Mouse (Mus musculus) left cerebral cortex, adult 2 months (tissue): ENCODE measurements around the gene Tbcb. TPM values are rescaled to one million over a fixed set of nuclear protein-coding genes. Genes with fewer than 3 reads are reported as not detected.
"Not testable (repeated sequence)": the region's sequence is repeated elsewhere in the genome, so short reads cannot be mapped to it uniquely, and the experiment has no call there.

Source experiments
- DNase-seq, 2 experiments: peaks; one replicate each; pipeline ENCODE4 v3.0.0; 2021 to 2022; ENCODE audit warnings: low spot score in 2 of 2, mixed read lengths in 1 of 2; ENCODE audit errors: extremely low spot score in 1 of 2
- H3K27ac ChIP-seq: fragments of 200-600 bp; 2 replicates; pipeline ENCODE4 v1.8.1; 2022
- H3K4me3 ChIP-seq: fragments of 200-600 bp; 2 replicates; pipeline ENCODE4 v1.8.1; 2022
- CTCF ChIP-seq: fragments of 200-600 bp; IDR thresholded peaks from 2 replicates; pipeline ENCODE4 v1.8.1; 2022; ENCODE audit warnings: antibody characterized with exemption, mild to moderate bottlenecking, moderate library complexity
- intact Hi-C: fragments of 180-260 bp; cut with DNase I; formaldehyde crosslinking; loops from one replicate; pipeline ENCODE4 v1.15.1; 2025
- total RNA-seq, 2 experiments: library from RNA; stranded (reverse); gene quantifications; 2 replicates each; pipeline ENCODE4 v1.2.3; 2021

Gene Tbcb
- total RNA-seq, 2 experiments from 2014 or later = 125 to 133 TPM

GRCm38 (mm10) chr7:30221433-30221832 lies 10.6 kb downstream of the Tbcb start:
- no peak overlapping the region for H3K27ac ChIP-seq
- intact Hi-C loops = no loop called here

DNA sequence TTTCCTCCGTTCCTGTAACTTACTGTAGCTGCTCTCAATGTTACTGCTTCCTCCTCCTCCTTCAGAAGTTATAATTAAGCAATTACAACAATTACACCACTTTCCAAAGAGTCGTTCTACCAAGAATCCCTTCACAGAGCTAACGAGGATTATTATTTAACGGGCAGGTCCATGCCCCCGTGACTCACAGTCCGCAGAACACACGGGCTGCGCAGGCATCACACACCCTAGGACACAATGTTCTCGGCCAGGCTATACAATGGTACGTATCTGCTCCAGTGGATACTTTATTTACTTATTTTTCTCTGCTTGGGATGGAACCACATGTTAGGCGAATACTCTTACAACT lies 12.1 kb downstream of the Tbcb start:
- no peak for DNase-seq
- H3K4me3 ChIP-seq = peak overlapping the region; percentile 47
- no peak overlapping the region for H3K27ac ChIP-seq
- intact Hi-C loops = no loop called here
- TF ChIP-seq CTCF = no peak

More at GRCm38 (mm10) chr7:30221433-30221832, 10.6 kb downstream of the Tbcb start:
- TF ChIP-seq CTCF = no peak
- no peak for DNase-seq
- H3K4me3 ChIP-seq = no peak overlapping the region

DNA sequence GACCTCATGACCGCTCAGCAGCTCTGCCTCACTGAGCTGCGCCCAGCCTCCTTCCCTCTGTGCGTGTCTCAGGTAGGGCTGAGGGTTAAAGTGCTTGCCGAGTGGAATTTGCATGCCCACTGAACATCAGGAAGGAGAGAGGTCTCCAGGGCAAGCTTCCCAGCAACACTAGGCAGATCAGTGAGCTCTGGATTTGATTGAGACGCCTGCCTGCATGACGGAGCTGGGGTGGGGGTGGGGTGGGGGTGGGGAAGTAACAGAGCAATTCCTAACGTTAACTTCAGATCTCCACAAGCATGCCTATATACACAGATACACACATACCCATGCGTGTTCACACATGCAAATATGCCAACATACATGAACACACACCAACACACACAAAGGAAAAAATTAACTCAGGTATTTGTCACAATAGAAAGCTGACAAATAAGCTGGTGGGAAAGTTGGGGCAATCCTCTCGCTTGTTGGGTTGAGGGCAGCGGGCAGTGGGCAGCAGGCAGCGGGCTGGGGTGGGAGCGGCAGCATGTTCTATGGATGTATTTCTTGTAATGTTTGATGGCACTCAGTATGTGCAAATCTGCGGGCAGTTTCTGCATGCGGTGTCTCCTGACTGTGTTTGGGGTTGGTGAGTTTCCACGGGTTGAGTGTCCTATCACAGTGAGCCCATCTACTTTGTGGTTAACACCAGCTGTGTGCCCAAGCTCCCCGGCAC lies 12.6 kb downstream of the Tbcb start:
- no peak for TF ChIP-seq CTCF
- intact Hi-C loops = loop anchor here (5.0 kb wide), 2 partner anchors 37 to 127 kb away; partner anchors contain the start of genes Cox7a1, Gm26920, Zfp260 and Zfp566
- peak overlapping the region; percentile 47 for H3K4me3 ChIP-seq
- peak overlapping the region; percentile 63 for H3K27ac ChIP-seq
- DNase-seq = peak in 1 of 2 experiments; percentile 33

- no peak overlapping the region for H3K4me3 ChIP-seq
- no peak for DNase-seq
- intact Hi-C loops = loop anchor here (5.0 kb wide), 2 partner anchors 35 to 125 kb away; partner anchors contain the start of genes Cox7a1, Gm26920, Zfp260 and Zfp566
- H3K27ac ChIP-seq = no peak overlapping the region
- TF ChIP-seq CTCF = no peak
Measured at GRCm38 (mm10) chr7:30217277-30217676, 14.8 kb downstream of the Tbcb start.

DNA sequence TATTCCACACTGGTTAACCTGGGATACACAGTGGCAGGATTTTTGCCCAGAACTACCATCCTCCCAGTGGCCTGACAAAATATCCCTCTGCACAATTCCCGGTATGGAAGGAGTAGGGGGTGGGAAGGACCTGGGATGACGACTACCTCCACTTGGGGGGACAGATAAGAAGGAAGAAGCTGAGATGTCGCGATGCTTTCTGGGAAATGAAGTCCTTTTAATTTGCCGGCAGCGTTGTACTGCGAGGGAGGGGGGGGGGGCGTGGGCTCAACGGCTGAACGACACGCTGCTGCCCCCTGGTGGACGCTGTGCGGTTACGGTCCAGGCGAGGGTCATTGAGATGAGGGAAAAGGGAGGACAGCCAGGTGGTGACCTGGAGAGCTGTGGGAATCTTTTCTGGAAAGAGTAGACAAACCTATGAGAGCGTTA lies 15.3 kb downstream of the Tbcb start:
- Histone ChIP-seq H3K4me3 (peak overlapping the region; percentile 34; the same call in 1 of the 2 replicates), H3K27ac (peak overlapping the region; percentile 66)
- peak; percentile 61 to 62 for DNase-seq
- TF ChIP-seq CTCF = peak; percentile 83
- intact Hi-C loops = loop anchor here (5.0 kb wide), 2 partner anchors 34 to 124 kb away; partner anchors contain the start of genes Cox7a1, Gm26920, Zfp260 and Zfp566

DNA sequence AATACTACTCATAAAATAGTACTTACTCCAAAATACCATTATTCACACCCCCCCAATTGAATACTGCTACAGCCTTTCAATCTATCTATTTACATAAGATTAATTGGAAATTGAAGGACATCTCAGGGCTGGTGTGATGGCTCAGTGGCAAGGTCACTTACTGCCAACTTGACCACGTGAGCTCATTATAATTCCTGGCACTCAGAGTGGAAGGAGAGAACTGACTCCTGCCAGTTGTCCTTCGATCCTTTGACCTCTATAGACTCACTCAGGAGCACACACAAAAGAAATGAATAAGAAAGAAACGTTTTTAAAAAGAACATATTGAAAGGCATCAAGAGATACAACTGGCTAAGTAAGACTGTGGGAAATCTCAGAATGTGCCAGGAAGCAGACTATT lies 16.2 kb downstream of the Tbcb start:
- DNase-seq = no peak
- TF ChIP-seq CTCF = no peak
- Histone ChIP-seq H3K4me3 (no peak overlapping the region), H3K27ac (no peak overlapping the region)
- intact Hi-C loops = loop anchor here (5.0 kb wide), 2 partner anchors 34 to 124 kb away; partner anchors contain the start of genes Cox7a1, Gm26920, Zfp260 and Zfp566

- no peak for TF ChIP-seq CTCF
- DNase-seq = no peak
- intact Hi-C loops = no loop called here
- Histone ChIP-seq H3K27ac (no peak overlapping the region), H3K4me3 (no peak overlapping the region)
Measured at GRCm38 (mm10) chr7:30213881-30214280, 18.2 kb downstream of the Tbcb start.

- no peak for DNase-seq
- intact Hi-C loops = no loop called here
- no peak for TF ChIP-seq CTCF
- H3K4me3 ChIP-seq = no peak overlapping the region
- H3K27ac ChIP-seq = no peak overlapping the region
Measured at GRCm38 (mm10) chr7:30211025-30211424, 21.0 kb downstream of the Tbcb start.

GRCm38 (mm10) chr7:30206364-30206763 lies 25.7 kb downstream of the Tbcb start:
- H3K27ac ChIP-seq, intact Hi-C loops, H3K4me3 ChIP-seq, DNase-seq: not testable (repeated sequence)

- DNase-seq = no peak
- intact Hi-C loops = loop anchor here (1.0 to 2.0 kb wide), 2 partner anchors 24 to 193 kb away; no protein-coding TSS in a partner anchor
- no peak overlapping the region for H3K27ac ChIP-seq
- TF ChIP-seq CTCF = peak; percentile 74
- H3K4me3 ChIP-seq = no peak overlapping the region
Measured at GRCm38 (mm10) chr7:30205383-30205782, 26.7 kb downstream of the Tbcb start.

GRCm38 (mm10) chr7:30204380-30204779 lies 27.7 kb downstream of the Tbcb start:
- intact Hi-C loops = loop anchor here (2.0 kb wide), 1 partner anchor 192 kb away; no protein-coding TSS in a partner anchor
- no peak for TF ChIP-seq CTCF

GRCm38 (mm10) chr7:30202895-30203690 lies 29.0 kb downstream of the Tbcb start:
- no peak overlapping the region for H3K27ac ChIP-seq
- TF ChIP-seq CTCF = no peak
- intact Hi-C loops = no loop called here

More at GRCm38 (mm10) chr7:30204380-30204779, 27.7 kb downstream of the Tbcb start:
- Histone ChIP-seq H3K4me3 (no peak overlapping the region), H3K27ac (no peak overlapping the region)
- no peak for DNase-seq

DNA sequence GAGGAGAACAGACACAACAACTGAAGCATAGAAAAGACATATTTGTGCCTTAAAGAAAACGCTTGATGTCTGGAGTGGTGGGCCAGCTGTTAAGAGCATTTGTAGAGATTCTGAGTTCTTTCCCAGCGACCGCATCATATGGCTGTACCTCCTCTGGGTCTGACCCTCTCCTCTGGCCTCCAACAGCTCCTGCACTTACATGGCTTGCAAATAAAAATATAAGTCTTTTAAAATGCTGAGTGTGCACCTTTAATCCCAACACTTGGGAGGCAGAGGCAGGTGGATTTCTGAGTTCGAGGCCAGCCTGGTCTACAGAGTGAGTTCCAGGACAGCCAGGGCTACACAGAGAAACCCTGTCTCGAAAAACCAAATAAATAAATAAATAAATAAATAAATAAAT lies 31.4 kb downstream of the Tbcb start:
- intact Hi-C loops, H3K4me3 ChIP-seq, H3K27ac ChIP-seq, DNase-seq: not testable (repeated sequence)

More at GRCm38 (mm10) chr7:30202895-30203690, 29.0 kb downstream of the Tbcb start:
- DNase-seq = no peak
- H3K4me3 ChIP-seq = no peak overlapping the region
